8 mouse cellular contexts compared by ENCODE assay signal in genomic region chr2:28294509-28294908, GRCm38 (mm10).
DNase-seq lines count a peak whose midpoint lies in the region; ATAC-seq lines count a peak whose summit lies in the region.
"Had no signal": no experiment of that assay in that cellular context is flagged by ENCODE, and none has a peak within 500 bp of the region (broad histone marks: within the 10 kb centered on the region; RNA-seq: fewer than 3 reads in every experiment).

No protein-coding gene starts in this region.

- no peaks in the 10 kb centered on the region for H3K27me3 ChIP-seq in neural tube, embryonic 15.5 days (replicated peaks)
- H3K27me3 ChIP-seq: hindbrain, embryonic 15.5 days had no signal

- no peak for ATAC-seq in neural tube, embryonic 15.5 days (ENCODE audit: low FRiP score)
- no peak for ATAC-seq in erythroblast, adult 5-6 weeks (replicated peaks; ENCODE audit: low FRiP score, poor library complexity, severe bottlenecking)
- no peak for ATAC-seq in megakaryocyte-erythroid progenitor cell, adult 5-6 weeks (replicated peaks; ENCODE audit: low FRiP score, low TSS enrichment, poor library complexity, severe bottlenecking)

- H3K9me3 ChIP-seq in neural tube, embryonic 15.5 days (replicated peaks): no peaks in the 10 kb centered on the region
- H3K9me3 ChIP-seq: hindbrain, embryonic 15.5 days had no signal

- peaks cover 51% of the 10 kb centered on the region for H3K4me1 ChIP-seq in neural tube, embryonic 15.5 days

- no peak overlapping the region for H3K9ac ChIP-seq in neural tube, embryonic 15.5 days (replicated peaks)
- H3K9ac ChIP-seq: hindbrain, embryonic 15.5 days had no signal

- H3K27ac ChIP-seq in neural tube, embryonic 15.5 days (replicated peaks): no peak overlapping the region
- H3K27ac ChIP-seq: hindbrain, embryonic 15.5 days had no signal

- H3K4me2 ChIP-seq in neural tube, embryonic 15.5 days: no peak overlapping the region
- H3K4me2 ChIP-seq: hindbrain, embryonic 15.5 days had no signal

- peak; percentile 49 for DNase-seq in neural tube, embryonic 10.5 days (ENCODE audit: extremely low spot score, low spot score)
- DNase-seq in gastrocnemius, postnatal 25 days: peak; percentile 71
- DNase-seq in kidney, postnatal 4 days: peak; percentile 79 to 88
- no peak for DNase-seq in ovary, postnatal 10 days (ENCODE audit: low spot score)

- 38% methylated on average over 7 of the region's 7 CpGs for WGBS in neural tube, embryonic 15.5 days

- H3K4me3 ChIP-seq in neural tube, embryonic 15.5 days (replicated peaks): no peak overlapping the region
- H3K4me3 ChIP-seq: hindbrain, embryonic 15.5 days had no signal

- no peaks in the 10 kb centered on the region for H3K36me3 ChIP-seq in neural tube, embryonic 15.5 days
- H3K36me3 ChIP-seq: hindbrain, embryonic 15.5 days had no signal
